Mouse (Mus musculus) megakaryocyte, embryonic 14.5 days (primary cell): ENCODE results near the gene Galnt10.

Experiments
- FLI1 ChIP-seq: IDR thresholded peaks from 2 replicates; pipeline ENCODE4 v1.6.1; 2012; ENCODE audit warnings: low read length, inconsistent platforms, mixed read lengths
- GATA1 ChIP-seq: IDR thresholded peaks from 3 replicates; pipeline ENCODE4 v1.6.1; 2012; ENCODE audit warnings: mixed read lengths, low read length, inconsistent platforms, borderline replicate concordance

- TF ChIP-seq GATA1 (no peak), FLI1 (no peak)
Measured at GRCm38 (mm10) chr11:57718081-57718480, 72.8 kb downstream of the Galnt10 start.
